13 mouse cellular contexts compared by ENCODE assay signal in genomic region chrX:93654218-93655002, GRCm38 (mm10). TPM values are rescaled to one million over a fixed set of nuclear protein-coding genes. Genes with fewer than 3 reads are reported as not detected.
A peak's percentile ranks its signal among the peaks of the same experiment; 100 is the strongest.
DNase-seq lines count a peak whose midpoint lies in the region; ATAC-seq lines count a peak whose summit lies in the region.
"Had no signal": no experiment of that assay in that cellular context is flagged by ENCODE, and none has a peak within 500 bp of the region (broad histone marks: within the 10 kb centered on the region; RNA-seq: fewer than 3 reads in every experiment).

Pcyt1b (plus strand) TSS chrX:93654863.

- no peaks in the 10 kb centered on the region for H3K36me3 ChIP-seq in forebrain, embryonic 12.5 days (replicated peaks)
- no peaks in the 10 kb centered on the region for H3K36me3 ChIP-seq in midbrain, embryonic 14.5 days (ENCODE audit: control insufficient read depth, insufficient read depth, low read length)
- H3K36me3 ChIP-seq: limb, embryonic 12.5 days had no signal

- H3K4me3 ChIP-seq in forebrain, embryonic 12.5 days (replicated peaks) = no peak within 1 kb of the TSS
- H3K4me3 ChIP-seq in midbrain, embryonic 14.5 days (replicated peaks; ENCODE audit: low read depth, low read length) = no peak within 1 kb of the TSS
- H3K4me3 ChIP-seq: limb, embryonic 12.5 days had no signal

- no peak for ATAC-seq in forebrain, embryonic 12.5 days (ENCODE audit: low FRiP score)
- ATAC-seq in midbrain, embryonic 14.5 days (ENCODE audit: low FRiP score, low TSS enrichment) = no peak

- no peak within 1 kb of the TSS for H3K9ac ChIP-seq in forebrain, embryonic 12.5 days
- H3K9ac ChIP-seq in midbrain, embryonic 14.5 days (replicated peaks; ENCODE audit: low read length) = no peak within 1 kb of the TSS
- H3K9ac ChIP-seq: limb, embryonic 12.5 days had no signal

- H3K4me2 ChIP-seq in forebrain, embryonic 12.5 days = no peak within 1 kb of the TSS
- H3K4me2 ChIP-seq in midbrain, embryonic 14.5 days (ENCODE audit: low read length) = no peak within 1 kb of the TSS
- H3K4me2 ChIP-seq: limb, embryonic 12.5 days had no signal

- 9% methylated on average over 3 of the region's 3 CpGs for WGBS in forebrain, embryonic 12.5 days
- 13% methylated on average over 3 of the region's 3 CpGs for WGBS in midbrain, embryonic 14.5 days

- H3K27ac ChIP-seq in forebrain, embryonic 12.5 days = no peak within 1 kb of the TSS
- H3K27ac ChIP-seq in midbrain, embryonic 14.5 days (replicated peaks; ENCODE audit: low read depth, low read length) = no peak within 1 kb of the TSS
- H3K27ac ChIP-seq: limb, embryonic 12.5 days had no signal

- H3K27me3 ChIP-seq in forebrain, embryonic 12.5 days = no peaks in the 10 kb centered on the region
- no peaks in the 10 kb centered on the region for H3K27me3 ChIP-seq in midbrain, embryonic 14.5 days (ENCODE audit: control insufficient read depth, insufficient read depth, low read length)
- H3K27me3 ChIP-seq: limb, embryonic 12.5 days had no signal

- H3K9me3 ChIP-seq in forebrain, embryonic 12.5 days = no peaks in the 10 kb centered on the region
- no peaks in the 10 kb centered on the region for H3K9me3 ChIP-seq in midbrain, embryonic 14.5 days (ENCODE audit: control insufficient read depth, low read length)
- H3K9me3 ChIP-seq: limb, embryonic 12.5 days had no signal

- H3K4me1 ChIP-seq in forebrain, embryonic 12.5 days = peaks cover 5% of the 10 kb centered on the region; the same call in 1 of the 2 replicates
- H3K4me1 ChIP-seq in midbrain, embryonic 14.5 days (ENCODE audit: control insufficient read depth, insufficient read depth, low read length) = no peaks in the 10 kb centered on the region
- H3K4me1 ChIP-seq: limb, embryonic 12.5 days had no signal

- no peak for DNase-seq in left cerebral cortex, adult 18-20 months (ENCODE audit: low spot score in 2 of 2)
- DNase-seq in left cerebral cortex, adult 9 months (ENCODE audit: low spot score in 2 of 2) = no peak
- no peak for DNase-seq in layer of hippocampus, postnatal 10 days (ENCODE audit: low spot score in 2 of 2)
- DNase-seq in midbrain, embryonic 14.5 days = peak; percentile 21
- no peak for DNase-seq in adrenal gland, postnatal 10 days
- DNase-seq in lung, postnatal 36 days = no peak
- DNase-seq in thymus, postnatal 36 days = no peak
- DNase-seq: cerebellum, postnatal 25 days; lung, postnatal 4 days; right cerebral cortex, postnatal 4 days; thymus, postnatal 14 days had no signal

RNA-seq across cellular contexts. Expression of gene Pcyt1b, which starts in this region (rescaled TPM):
- 10 to 100 TPM; 29.5 to 30.8 TPM for total RNA-seq in left cerebral cortex, adult 18-20 months (2021)
- 16.1 and 18.0 TPM in 2 replicates for polyA plus RNA-seq in forebrain, embryonic 12.5 days (2016; fragmentation: Nextera tagmentation; extraction: Ambion mirVana)
- 10 to 100 TPM; 49.2 to 52.3 TPM for total RNA-seq in layer of hippocampus, postnatal 10 days (2021)
- polyA plus RNA-seq in midbrain, embryonic 14.5 days (2014; fragmentation: Nextera tagmentation; extraction: Ambion mirVana) = 15.5 and 19.3 TPM in 2 replicates
- 1 to 10 TPM; 1.3 to 1.9 TPM for total RNA-seq in adrenal gland, postnatal 10 days (2021)

Comparison
In these comparisons a context has a peak if more than half of its experiments do, and no peak if none do; other contexts are left out.
1. RNA of gene Pcyt1b (total RNA-seq): 49.2 to 52.3 TPM in layer of hippocampus, postnatal 10 days and 29.5 to 30.8 TPM in left cerebral cortex, adult 18-20 months; 1.3 to 1.9 TPM in adrenal gland, postnatal 10 days; every median in the first group is over 10 times any median in the second.